Mouse (Mus musculus) MEL (cell line): ENCODE measurements at regions not wholly inside any gene's neighbourhood (a gene's known extent, or its start where the extent isn't known, plus 50 kb on each side); places are given as distances from the start of the nearest gene placed in this dataset.

ENCODE experiments used
- DNase-seq: peaks from one replicate; pipeline ENCODE4 v3.0.0; 2011; ENCODE audit warnings: low read depth, low spot score
- H3K27ac ChIP-seq: 2 replicates; pipeline ENCODE4 v1.5.1; 2012; ENCODE audit warnings: low read depth, mild to moderate bottlenecking, control low read depth, low read length, moderate library complexity; ENCODE audit not compliant: control insufficient read depth
- H3K27me3 ChIP-seq, 2 experiments: fragments of 150-350 bp in 1 of 2; sonication (generic) in 1 of 2; 2 replicates each; pipeline ENCODE4 v1.6.1; 2012; ENCODE audit warnings: low read length in 2 of 2, mild to moderate bottlenecking in 2 of 2, improper control_type of control experiment in 1 of 2, moderate library complexity in 1 of 2; ENCODE audit not compliant: insufficient read depth in 2 of 2, control insufficient read depth in 1 of 2
- H3K36me3 ChIP-seq, 2 experiments: 2 replicates each; pipeline ENCODE4 v1.6.1; 2012 to 2014; ENCODE audit warnings: low read length in 2 of 2, improper control_type of control experiment in 1 of 2, inconsistent platforms in 1 of 2, mild to moderate bottlenecking in 1 of 2; ENCODE audit not compliant: insufficient read depth in 2 of 2, control insufficient read depth in 1 of 2
- H3K4me1 ChIP-seq, 2 experiments: fragments of 150-350 bp in 1 of 2; sonication (generic) in 1 of 2; 2 replicates each; pipeline ENCODE4 v1.6.1; 2012; ENCODE audit warnings: low read length in 2 of 2, improper control_type of control experiment in 1 of 2, mild to moderate bottlenecking in 1 of 2; ENCODE audit not compliant: insufficient read depth in 2 of 2, control insufficient read depth in 1 of 2
- H3K4me3 ChIP-seq, 2 experiments: fragments of 150-350 bp in 1 of 2; sonication (generic) in 1 of 2; 2 replicates each; pipeline ENCODE4 v1.5.1; 2012; ENCODE audit warnings: low read depth in 2 of 2, low read length in 2 of 2, mild to moderate bottlenecking in 2 of 2, moderate library complexity in 2 of 2, control low read depth in 1 of 2, improper control_type of control experiment in 1 of 2; ENCODE audit not compliant: control insufficient read depth in 1 of 2, insufficient read depth in 1 of 2
- H3K79me2 ChIP-seq: 2 replicates; pipeline ENCODE4 v1.6.1; 2012; ENCODE audit warnings: mild to moderate bottlenecking, low read length, moderate library complexity; ENCODE audit not compliant: control insufficient read depth, poor library complexity, insufficient read depth
- H3K9ac ChIP-seq: 2 replicates; pipeline ENCODE4 v1.6.1; 2012; ENCODE audit warnings: low read depth, mild to moderate bottlenecking, control low read depth, low read length, moderate library complexity; ENCODE audit not compliant: control insufficient read depth, poor library complexity, severe bottlenecking
- H3K9me3 ChIP-seq: fragments of 150-350 bp; sonication (generic); replicated peaks from 2 replicates; pipeline ENCODE4 v1.6.1; 2012; ENCODE audit warnings: mild to moderate bottlenecking, low read length, improper control_type of control experiment, moderate library complexity; ENCODE audit not compliant: insufficient read depth
- BHLHE40 ChIP-seq: IDR thresholded peaks from 2 replicates; pipeline ENCODE4 v1.6.1; 2012; ENCODE audit warnings: low read depth, mild to moderate bottlenecking, inconsistent platforms, low read length, improper control_type of control experiment, borderline replicate concordance
- CTCF ChIP-seq, 3 experiments: IDR thresholded peaks in 2 of 3; conservative IDR thresholded peaks in 1 of 3; 2 replicates each; pipeline ENCODE4 v1.5.1; 2011 to 2012; ENCODE audit warnings: low read length in 3 of 3, low read depth in 2 of 3, mild to moderate bottlenecking in 2 of 3, improper control_type of control experiment in 1 of 3, inconsistent platforms in 1 of 3, mixed read lengths in 1 of 3, moderate library complexity in 1 of 3; ENCODE audit not compliant: control insufficient read depth in 1 of 3, insufficient read depth in 1 of 3, poor library complexity in 1 of 3, severe bottlenecking in 1 of 3
- GABPA ChIP-seq: IDR thresholded peaks from 2 replicates; pipeline ENCODE4 v1.6.1; 2012; ENCODE audit warnings: low read depth, mild to moderate bottlenecking, inconsistent platforms, low read length, improper control_type of control experiment, moderate library complexity
- GATA1 ChIP-seq: IDR thresholded peaks from 2 replicates; pipeline ENCODE4 v1.6.1; 2011; ENCODE audit warnings: low read depth, low read length, improper control_type of control experiment
- JUND ChIP-seq: IDR thresholded peaks from 2 replicates; pipeline ENCODE4 v1.6.1; 2011; ENCODE audit warnings: low read depth, mild to moderate bottlenecking, improper control_type of control experiment, low read length
- MAX ChIP-seq: IDR thresholded peaks from 2 replicates; pipeline ENCODE4 v1.6.1; 2011; ENCODE audit warnings: low read length, improper control_type of control experiment
- MEF2A ChIP-seq: IDR thresholded peaks from 2 replicates; pipeline ENCODE4 v1.6.1; 2014; ENCODE audit warnings: low read depth, mild to moderate bottlenecking, inconsistent platforms, low read length, improper control_type of control experiment; ENCODE audit not compliant: poor library complexity, insufficient replicate concordance, severe bottlenecking; ENCODE audit errors: extremely low read depth
- MXI1 ChIP-seq: IDR thresholded peaks from 2 replicates; pipeline ENCODE4 v1.6.1; 2011; ENCODE audit warnings: mild to moderate bottlenecking, low read depth, low read length, improper control_type of control experiment
- MYC ChIP-seq: IDR thresholded peaks from 2 replicates; pipeline ENCODE4 v1.6.1; 2011; ENCODE audit warnings: low read depth, mild to moderate bottlenecking, low read length, improper control_type of control experiment, moderate library complexity
- SMC3 ChIP-seq: IDR thresholded peaks from 2 replicates; pipeline ENCODE4 v1.6.1; 2011; ENCODE audit warnings: low read depth, low read length, improper control_type of control experiment
- TCF12 ChIP-seq: IDR thresholded peaks from 2 replicates; pipeline ENCODE4 v1.6.1; 2014; ENCODE audit warnings: low read depth, mild to moderate bottlenecking, inconsistent platforms, low read length, improper control_type of control experiment, moderate library complexity
- ZKSCAN1 ChIP-seq: IDR thresholded peaks from 2 replicates; pipeline ENCODE4 v1.6.1; 2012; ENCODE audit warnings: low read depth, mild to moderate bottlenecking, inconsistent platforms, low read length, improper control_type of control experiment, moderate library complexity
- ZNF384 ChIP-seq: IDR thresholded peaks from 2 replicates; pipeline ENCODE4 v1.6.1; 2012; ENCODE audit warnings: low read depth, mild to moderate bottlenecking, inconsistent platforms, low read length, improper control_type of control experiment

- H3K4me3 ChIP-seq: no peak overlapping the region
- H3K27me3 ChIP-seq: no peaks in the 10 kb centered on the region
- no peak for TF ChIP-seq ZKSCAN1
- no peak for TF ChIP-seq BHLHE40
- no peak for TF ChIP-seq MXI1
- H3K4me1 ChIP-seq: no peaks in the 10 kb centered on the region
- H3K36me3 ChIP-seq: no peaks in the 10 kb centered on the region
- H3K9me3 ChIP-seq: no peaks in the 10 kb centered on the region
- no peak overlapping the region for H3K27ac ChIP-seq
- H3K9ac ChIP-seq: no peak overlapping the region
- no peaks in the 10 kb centered on the region for H3K79me2 ChIP-seq
- DNase-seq: no peak
Measured at GRCm38 (mm10) chr8:26706048-26706767, 270.9 kb upstream of the Zfp703 start.

- TF ChIP-seq TCF12 (no peak), GATA1 (no peak), MAX (no peak), MEF2A (no peak)
- TF ChIP-seq, all 39 proteins: peak for 0
Measured at GRCm38 (mm10) chr8:26706768-26707156, 270.4 kb upstream of the Zfp703 start.

GRCm38 (mm10) chr8:26713836-26714235, 263.3 kb upstream of the Zfp703 start:
- no peaks in the 10 kb centered on the region for H3K36me3 ChIP-seq
- no peak for DNase-seq
- H3K27ac ChIP-seq: no peak overlapping the region
- no peak for TF ChIP-seq GATA1
- no peak for TF ChIP-seq ZNF384
- TF ChIP-seq CTCF (IDR thresholded peaks at IDR 0.05 in 2 of 3, conservative IDR thresholded peaks at IDR 0.05 in 1 of 3; ENCODE audit: control insufficient read depth in 1 of 3, insufficient read depth in 1 of 3, low read depth in 2 of 3, low read length in 3 of 3, poor library complexity in 1 of 3, severe bottlenecking in 1 of 3): no peak
- no peak for TF ChIP-seq SMC3
- TF ChIP-seq MYC: no peak
- no peak for TF ChIP-seq JUND
- no peak for TF ChIP-seq GABPA
- no peaks in the 10 kb centered on the region for H3K27me3 ChIP-seq
- H3K9ac ChIP-seq: no peak overlapping the region
- H3K4me3 ChIP-seq: no peak overlapping the region
- H3K79me2 ChIP-seq: no peaks in the 10 kb centered on the region
- no peaks in the 10 kb centered on the region for H3K4me1 ChIP-seq
- H3K9me3 ChIP-seq: no peaks in the 10 kb centered on the region

More at GRCm38 (mm10) chr8:26706768-26707156, 270.4 kb upstream of the Zfp703 start:
- Histone ChIP-seq H3K9ac (no peak overlapping the region), H3K4me3 (no peak overlapping the region), H3K4me1 (no peaks in the 10 kb centered on the region), H3K27ac (no peak overlapping the region), H3K79me2 (no peaks in the 10 kb centered on the region), H3K36me3 (no peaks in the 10 kb centered on the region), H3K9me3 (no peaks in the 10 kb centered on the region), H3K27me3 (no peaks in the 10 kb centered on the region)
- DNase-seq: no peak
